Mouse (Mus musculus): ENCODE measurements around the gene Gpatch1.

DNA sequence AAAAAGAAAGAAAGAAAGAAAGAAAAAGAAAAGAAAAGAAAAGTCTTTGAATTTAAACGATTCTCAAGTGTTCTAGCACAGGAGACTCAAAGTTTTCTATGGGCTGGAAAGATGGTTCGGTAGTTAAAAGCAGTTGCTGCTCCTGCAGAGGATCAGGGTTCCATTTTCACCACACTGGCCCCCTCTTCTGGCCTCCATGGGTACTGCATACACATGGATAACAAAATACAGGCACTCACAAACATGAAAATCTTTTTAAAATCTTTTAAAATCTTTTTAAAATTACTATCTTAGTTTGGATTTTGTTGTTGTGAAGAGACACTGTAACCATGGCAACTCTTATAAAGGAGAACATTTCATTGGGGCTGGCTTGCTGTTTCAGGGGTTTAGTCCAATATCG is 87.9 kb downstream of the Gpatch1 start:
- TF ChIP-seq CTCF (conservative IDR thresholded peaks at IDR 0.05; ENCODE audit: low read length), result peak; percentile 85
- no peak for TF ChIP-seq NANOG (IDR thresholded peaks at IDR 0.05; ENCODE audit: borderline replicate concordance, low read length)
